Mouse (Mus musculus) large intestine, adult 2 months (tissue): ENCODE measurements around the gene Abca16. TPM values are rescaled to one million over a fixed set of nuclear protein-coding genes. Genes with fewer than 3 reads are reported as not detected.

Experiments used
- DNase-seq: peaks from one replicate; pipeline ENCODE4 v3.0.0-alpha.2; 2012; ENCODE audit warnings: low read depth, low spot score
- WGBS: fragments of 180-500 bp; shearing (Covaris S2); methylation state at CpG from one replicate; pipeline ENCODE4 v1.1.7; 2018; 5-methylcytosine and 5-hydroxymethylcytosine counted together
- polyA plus RNA-seq: library from polyadenylated mRNA; depleted of rRNA; stranded (reverse); fragments of >200 nt; gene quantifications from 2 replicates; pipeline ENCODE4 v1.2.3, GENCODE M21; 2012; rRNA removed

Abca16 gene
- polyA plus RNA-seq: not detected in 2 replicates

- DNase-seq: no peak
- WGBS: 73% methylated on average over 10 of the region's 10 CpGs
These were observed at the start of gene Abca16 for GRCm38 (mm10) chr7:120409447-120409846. Abca16 (plus strand) TSS chr7:120409647.

- no peak for DNase-seq
- WGBS: 45% methylated on average over 13 of the region's 13 CpGs
These were observed 48.3 kb upstream of the Abca16 start for GRCm38 (mm10) chr7:120361159-120361558.

- DNase-seq: no peak
- 72% methylated on average over 1 of the region's 1 CpGs for WGBS
These were observed 2.9 kb downstream of the Abca16 start for GRCm38 (mm10) chr7:120412391-120412790.

- no peak for DNase-seq
- 25% methylated on average over 3 of the region's 3 CpGs for WGBS
These were observed 17.2 kb downstream of the Abca16 start for GRCm38 (mm10) chr7:120426625-120427024.

GRCm38 (mm10) chr7:120431464-120431863 is 22.0 kb downstream of the Abca16 start:
- DNase-seq: no peak

- 16% methylated on average over 31 of the region's 31 CpGs for WGBS
- no peak for DNase-seq
These were observed 94.6 kb downstream of the Abca16 start for GRCm38 (mm10) chr7:120503891-120504662.

GRCm38 (mm10) chr7:120504663-120504979 is 95.2 kb downstream of the Abca16 start:
- no peak for DNase-seq
- WGBS: 32% methylated on average over 5 of the region's 5 CpGs

GRCm38 (mm10) chr7:120534805-120535204 is 125.4 kb downstream of the Abca16 start:
- 66% methylated on average over 2 of the region's 2 CpGs for WGBS
- no peak for DNase-seq

- no peak for DNase-seq
These were observed 143.2 kb downstream of the Abca16 start for GRCm38 (mm10) chr7:120552479-120553180.

GRCm38 (mm10) chr7:120553181-120553551 is 143.7 kb downstream of the Abca16 start:
- DNase-seq: no peak
- WGBS: 63% methylated on average over 12 of the region's 12 CpGs

More at GRCm38 (mm10) chr7:120552479-120553180, 143.2 kb downstream of the Abca16 start:
- WGBS: 52% methylated on average over 12 of the region's 12 CpGs

GRCm38 (mm10) chr7:120567366-120567765 is 157.9 kb downstream of the Abca16 start:
- 19% methylated on average over 8 of the region's 8 CpGs for WGBS
- DNase-seq: no peak

- DNase-seq: no peak
- 68% methylated on average over 3 of the region's 3 CpGs for WGBS
These were observed 167.1 kb downstream of the Abca16 start for GRCm38 (mm10) chr7:120576520-120576919.

Other genes starting within 250 kb of the Abca16 start
- 19.0 and 30.9 TPM in 2 replicates for gene Anks4b, start 235.8 kb upstream of the Abca16 start, polyA plus RNA-seq
- gene Crym, start 207.5 kb upstream of the Abca16 start, polyA plus RNA-seq: 1.8 and 2.8 TPM in 2 replicates
- gene Abca14, start 205.7 kb upstream of the Abca16 start, polyA plus RNA-seq: 0.09 and 0.19 TPM in 2 replicates
- not detected in 2 replicates for gene Abca15, start 81.0 kb upstream of the Abca16 start, polyA plus RNA-seq
- gene Uqcrc2, start 225.5 kb downstream of the Abca16 start, polyA plus RNA-seq: 166 and 189 TPM in 2 replicates